Mouse (Mus musculus): ENCODE data around the gene Mixl1. TPM values are rescaled to one million over a fixed set of nuclear protein-coding genes. Genes with fewer than 3 reads are reported as not detected.
A peak's percentile ranks its signal among the peaks of the same experiment; 100 is the strongest.

The Mixl1 gene
- 0.27 TPM in 1 of 2 replicates, not detected in the other for polyA plus RNA-seq (2014; fragmentation: Nextera tagmentation; extraction: Ambion mirVana)

- Histone ChIP-seq H3K9me3 (ENCODE audit: control insufficient read depth, low read depth, low read length) (no peaks in the 10 kb centered on the region), H3K9ac (replicated peaks; ENCODE audit: low read depth, low read length) (peak within 1 kb of the TSS; percentile 28; the same call in 1 of the 2 replicates), H3K27me3 (ENCODE audit: control insufficient read depth, insufficient read depth, low read length) (peaks cover 29% of the 10 kb centered on the region; the same call in 1 of the 2 replicates)
Observed at GRCm38 (mm10) chr1:180696626-180697352, at the start of gene Mixl1. Gene Mixl1 (minus strand): TSS chr1:180697034.

GRCm38 (mm10) chr1:180729231-180729630 lies 32.4 kb upstream of the Mixl1 start:
- Histone ChIP-seq H3K4me2 (replicated peaks; ENCODE audit: low read depth, low read length) (no peak overlapping the region), H3K9me3 (ENCODE audit: control insufficient read depth, low read depth, low read length) (no peaks in the 10 kb centered on the region), H3K4me1 (ENCODE audit: control insufficient read depth, insufficient read depth, low read length) (peaks cover 15% of the 10 kb centered on the region; the same call in 1 of the 2 replicates), H3K36me3 (ENCODE audit: control insufficient read depth, insufficient read depth, low read length) (peaks cover 1% of the 10 kb centered on the region), H3K27ac (ENCODE audit: low read length) (no peak overlapping the region), H3K9ac (replicated peaks; ENCODE audit: low read depth, low read length) (no peak overlapping the region), H3K4me3 (ENCODE audit: low read depth, low read length) (no peak overlapping the region), H3K27me3 (ENCODE audit: control insufficient read depth, insufficient read depth, low read length) (no peaks in the 10 kb centered on the region)
- ATAC-seq (ENCODE audit: insufficient number of reproducible peaks, insufficient read depth, low FRiP score, low read depth): no peak
- WGBS: 91% methylated on average over 3 of the region's 3 CpGs

More at GRCm38 (mm10) chr1:180696626-180697352, at the start of gene Mixl1:
- Histone ChIP-seq H3K36me3 (ENCODE audit: control insufficient read depth, insufficient read depth, low read length) (no peaks in the 10 kb centered on the region), H3K4me1 (ENCODE audit: control insufficient read depth, insufficient read depth, low read length) (no peaks in the 10 kb centered on the region), H3K27ac (ENCODE audit: low read length) (no peak within 1 kb of the TSS), H3K4me3 (ENCODE audit: low read depth, low read length) (peak within 1 kb of the TSS; percentile 48), H3K4me2 (replicated peaks; ENCODE audit: low read depth, low read length) (peak within 1 kb of the TSS; percentile 67)
- under 1% methylated on average over 71 of the region's 79 CpGs for WGBS
- 0 out of 2 replicates have a peak, but pooled peaks have one; percentile 46 for ATAC-seq (ENCODE audit: insufficient number of reproducible peaks, insufficient read depth, low FRiP score, low read depth)

GRCm38 (mm10) chr1:180726183-180726582 lies 29.3 kb upstream of the Mixl1 start:
- peak overlapping the region; percentile 95 for H3K27ac ChIP-seq (ENCODE audit: low read length)
- peak overlapping the region; percentile 98 for H3K4me3 ChIP-seq (ENCODE audit: low read depth, low read length)
- peaks cover 15% of the 10 kb centered on the region; the same call in 1 of the 2 replicates for H3K4me1 ChIP-seq (ENCODE audit: control insufficient read depth, insufficient read depth, low read length)
- under 1% methylated on average over 42 of the region's 42 CpGs for WGBS
- peak overlapping the region; percentile 96 for H3K9ac ChIP-seq (replicated peaks; ENCODE audit: low read depth, low read length)
- no peaks in the 10 kb centered on the region for H3K9me3 ChIP-seq (ENCODE audit: control insufficient read depth, low read depth, low read length)
- no peaks in the 10 kb centered on the region for H3K27me3 ChIP-seq (ENCODE audit: control insufficient read depth, insufficient read depth, low read length)
- peak overlapping the region; percentile 63 for H3K4me2 ChIP-seq (replicated peaks; ENCODE audit: low read depth, low read length)
- ATAC-seq (ENCODE audit: insufficient number of reproducible peaks, insufficient read depth, low FRiP score, low read depth): peak; percentile 83
- H3K36me3 ChIP-seq (ENCODE audit: control insufficient read depth, insufficient read depth, low read length): no peaks in the 10 kb centered on the region

GRCm38 (mm10) chr1:180725704-180726179 lies 28.9 kb upstream of the Mixl1 start, which contains the start of gene Acbd3:
Gene Acbd3 (plus strand): TSS chr1:180726043.
- H3K27ac ChIP-seq (ENCODE audit: low read length): peak within 1 kb of the TSS; percentile 95
- H3K4me2 ChIP-seq (replicated peaks; ENCODE audit: low read depth, low read length): peak within 1 kb of the TSS; percentile 63
- no peaks in the 10 kb centered on the region for H3K9me3 ChIP-seq (ENCODE audit: control insufficient read depth, low read depth, low read length)
- peak; percentile 93 for ATAC-seq (ENCODE audit: insufficient number of reproducible peaks, insufficient read depth, low FRiP score, low read depth)
- peaks cover 15% of the 10 kb centered on the region; the same call in 1 of the 2 replicates for H3K4me1 ChIP-seq (ENCODE audit: control insufficient read depth, insufficient read depth, low read length)
- peak within 1 kb of the TSS; percentile 98 for H3K4me3 ChIP-seq (ENCODE audit: low read depth, low read length)
- peak within 1 kb of the TSS; percentile 96 for H3K9ac ChIP-seq (replicated peaks; ENCODE audit: low read depth, low read length)
- H3K27me3 ChIP-seq (ENCODE audit: control insufficient read depth, insufficient read depth, low read length): no peaks in the 10 kb centered on the region
- under 1% methylated on average over 47 of the region's 52 CpGs for WGBS
- H3K36me3 ChIP-seq (ENCODE audit: control insufficient read depth, insufficient read depth, low read length): no peaks in the 10 kb centered on the region

- Histone ChIP-seq H3K9me3 (ENCODE audit: control insufficient read depth, low read depth, low read length) (no peaks in the 10 kb centered on the region), H3K27me3 (ENCODE audit: control insufficient read depth, insufficient read depth, low read length) (no peaks in the 10 kb centered on the region), H3K4me3 (ENCODE audit: low read depth, low read length) (no peak overlapping the region), H3K27ac (ENCODE audit: low read length) (no peak overlapping the region), H3K4me1 (ENCODE audit: control insufficient read depth, insufficient read depth, low read length) (peaks cover 8% of the 10 kb centered on the region; the same call in 1 of the 2 replicates), H3K4me2 (replicated peaks; ENCODE audit: low read depth, low read length) (no peak overlapping the region), H3K36me3 (ENCODE audit: control insufficient read depth, insufficient read depth, low read length) (no peaks in the 10 kb centered on the region), H3K9ac (replicated peaks; ENCODE audit: low read depth, low read length) (no peak overlapping the region)
- 3% methylated on average over 1 of the region's 1 CpGs for WGBS
- ATAC-seq (ENCODE audit: insufficient number of reproducible peaks, insufficient read depth, low FRiP score, low read depth): no peak
Observed at GRCm38 (mm10) chr1:180723701-180724238, 26.9 kb upstream of the Mixl1 start.

- H3K4me1 ChIP-seq (ENCODE audit: control insufficient read depth, insufficient read depth, low read length): peaks cover 4% of the 10 kb centered on the region; the same call in 1 of the 2 replicates
- WGBS: 77% methylated on average over 1 of the region's 1 CpGs
- H3K27me3 ChIP-seq (ENCODE audit: control insufficient read depth, insufficient read depth, low read length): no peaks in the 10 kb centered on the region
- H3K36me3 ChIP-seq (ENCODE audit: control insufficient read depth, insufficient read depth, low read length): no peaks in the 10 kb centered on the region
- no peak overlapping the region for H3K4me2 ChIP-seq (replicated peaks; ENCODE audit: low read depth, low read length)
- no peaks in the 10 kb centered on the region for H3K9me3 ChIP-seq (ENCODE audit: control insufficient read depth, low read depth, low read length)
- H3K4me3 ChIP-seq (ENCODE audit: low read depth, low read length): no peak overlapping the region
- no peak for ATAC-seq (ENCODE audit: insufficient number of reproducible peaks, insufficient read depth, low FRiP score, low read depth)
- no peak overlapping the region for H3K9ac ChIP-seq (replicated peaks; ENCODE audit: low read depth, low read length)
- H3K27ac ChIP-seq (ENCODE audit: low read length): no peak overlapping the region
Observed at GRCm38 (mm10) chr1:180722608-180723007, 25.8 kb upstream of the Mixl1 start.

GRCm38 (mm10) chr1:180719951-180720689 lies 23.3 kb upstream of the Mixl1 start:
- Histone ChIP-seq H3K36me3 (ENCODE audit: control insufficient read depth, insufficient read depth, low read length) (no peaks in the 10 kb centered on the region), H3K27me3 (ENCODE audit: control insufficient read depth, insufficient read depth, low read length) (no peaks in the 10 kb centered on the region), H3K4me3 (ENCODE audit: low read depth, low read length) (no peak overlapping the region), H3K9ac (replicated peaks; ENCODE audit: low read depth, low read length) (no peak overlapping the region), H3K9me3 (ENCODE audit: control insufficient read depth, low read depth, low read length) (no peaks in the 10 kb centered on the region), H3K4me2 (replicated peaks; ENCODE audit: low read depth, low read length) (no peak overlapping the region), H3K4me1 (ENCODE audit: control insufficient read depth, insufficient read depth, low read length) (no peaks in the 10 kb centered on the region; the same call in 1 of the 2 replicates), H3K27ac (ENCODE audit: low read length) (no peak overlapping the region)
- WGBS: 39% methylated on average over 5 of the region's 5 CpGs
- ATAC-seq (ENCODE audit: insufficient number of reproducible peaks, insufficient read depth, low FRiP score, low read depth): no peak

- Histone ChIP-seq H3K4me3 (ENCODE audit: low read depth, low read length) (no peak overlapping the region), H3K36me3 (ENCODE audit: control insufficient read depth, insufficient read depth, low read length) (no peaks in the 10 kb centered on the region), H3K27ac (ENCODE audit: low read length) (no peak overlapping the region), H3K27me3 (ENCODE audit: control insufficient read depth, insufficient read depth, low read length) (no peaks in the 10 kb centered on the region), H3K4me1 (ENCODE audit: control insufficient read depth, insufficient read depth, low read length) (no peaks in the 10 kb centered on the region), H3K9ac (replicated peaks; ENCODE audit: low read depth, low read length) (no peak overlapping the region), H3K9me3 (ENCODE audit: control insufficient read depth, low read depth, low read length) (no peaks in the 10 kb centered on the region), H3K4me2 (replicated peaks; ENCODE audit: low read depth, low read length) (no peak overlapping the region)
- 87% methylated on average over 6 of the region's 6 CpGs for WGBS
- ATAC-seq (ENCODE audit: insufficient number of reproducible peaks, insufficient read depth, low FRiP score, low read depth): no peak
Observed at GRCm38 (mm10) chr1:180719483-180719882, 22.6 kb upstream of the Mixl1 start.
